Mouse (Mus musculus): ENCODE measurements around the gene Gfap. TPM values are rescaled to one million over a fixed set of nuclear protein-coding genes. Genes with fewer than 3 reads are reported as not detected.

Gene Gfap
- total and polyA plus RNA-seq, 3 experiments: not detected

DNA sequence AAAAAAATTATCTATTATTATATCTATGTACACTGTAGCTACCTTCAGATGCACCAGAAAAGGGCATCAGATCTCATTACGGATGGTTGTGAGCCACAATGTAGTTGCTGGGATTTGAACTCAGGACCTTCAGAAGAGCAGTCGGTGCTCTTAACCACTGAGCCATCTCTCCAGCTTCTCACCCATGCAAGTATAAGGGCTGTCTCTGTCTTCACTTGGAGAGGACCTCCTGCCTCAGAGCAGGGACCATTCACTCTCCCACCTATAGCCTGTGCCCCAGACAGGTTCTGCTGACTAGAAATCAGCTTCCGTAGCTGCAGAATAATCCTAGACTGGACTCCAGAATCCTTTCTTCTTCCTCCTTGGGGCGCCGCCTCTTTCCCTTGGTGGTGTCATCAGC, 1.4 kb upstream of the Gfap start:
- Histone ChIP-seq H3K4me1 (ENCODE audit: insufficient read depth, low read depth, low read length) (peaks cover 8% of the 10 kb centered on the region), H3K4me3 (ENCODE audit: low read depth, low read length) (no peak overlapping the region), H3K36me3 (replicated peaks) (peaks cover 36% of the 10 kb centered on the region), H3K9me3 (replicated peaks) (no peaks in the 10 kb centered on the region), H3K27me3 (ENCODE audit: insufficient read depth, low read length) (peaks cover 22% of the 10 kb centered on the region)
- no peak for DNase-seq (ENCODE audit: low spot score)
- TF ChIP-seq POLR2AphosphoS5 (IDR thresholded peaks at IDR 0.05; ENCODE audit: insufficient replicate concordance, low read depth, low read length) (no peak), GATA1 (IDR thresholded peaks at IDR 0.05; ENCODE audit: borderline replicate concordance, low read length) (no peak), CTCF (IDR thresholded peaks at IDR 0.05; ENCODE audit: low read depth, low read length) (no peak), GATA2 (IDR thresholded peaks at IDR 0.05; ENCODE audit: borderline replicate concordance, low read depth, low read length) (no peak), TAL1 (conservative IDR thresholded peaks at IDR 0.05; ENCODE audit: low read depth, low read length) (no peak)
- no peak for ATAC-seq (ENCODE audit: extremely low read depth, insufficient number of reproducible peaks, low FRiP score, poor library complexity, severe bottlenecking)

DNA sequence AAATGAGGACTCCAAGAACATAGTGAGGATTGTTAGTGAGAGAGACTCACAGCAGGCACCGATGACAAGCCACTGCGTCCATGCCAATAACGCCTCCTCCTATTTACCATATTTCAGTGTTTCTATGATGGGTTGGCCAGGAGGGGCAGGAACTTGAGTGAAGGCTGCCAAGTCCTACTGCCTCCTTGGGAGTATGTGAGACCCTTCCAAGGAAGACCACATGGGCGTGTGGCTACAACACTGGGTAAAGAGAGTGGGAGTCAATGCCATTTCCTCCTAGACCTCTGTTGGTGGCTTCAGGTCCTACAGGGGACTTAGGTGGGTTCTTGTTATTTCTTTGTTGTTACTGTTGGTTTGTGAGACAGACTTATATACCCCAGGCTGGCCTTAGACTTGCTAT, 487 bp upstream of the Gfap start:
- H3K9me3 ChIP-seq (replicated peaks): no peaks in the 10 kb centered on the region
- peaks cover 31% of the 10 kb centered on the region for H3K27me3 ChIP-seq (ENCODE audit: insufficient read depth, low read length)
- no peak for DNase-seq (ENCODE audit: low spot score)
- no peak overlapping the region for H3K4me3 ChIP-seq (ENCODE audit: low read depth, low read length)
- H3K36me3 ChIP-seq (replicated peaks): peaks cover 27% of the 10 kb centered on the region
- H3K4me1 ChIP-seq (ENCODE audit: insufficient read depth, low read depth, low read length): peaks cover 15% of the 10 kb centered on the region
- TF ChIP-seq GATA2 (IDR thresholded peaks at IDR 0.05; ENCODE audit: borderline replicate concordance, low read depth, low read length) (no peak), GATA1 (IDR thresholded peaks at IDR 0.05; ENCODE audit: borderline replicate concordance, low read length) (no peak), POLR2AphosphoS5 (IDR thresholded peaks at IDR 0.05; ENCODE audit: insufficient replicate concordance, low read depth, low read length) (no peak), TAL1 (conservative IDR thresholded peaks at IDR 0.05; ENCODE audit: low read depth, low read length) (no peak), CTCF (IDR thresholded peaks at IDR 0.05; ENCODE audit: low read depth, low read length) (no peak)
- ATAC-seq (ENCODE audit: extremely low read depth, insufficient number of reproducible peaks, low FRiP score, poor library complexity, severe bottlenecking): no peak

DNA sequence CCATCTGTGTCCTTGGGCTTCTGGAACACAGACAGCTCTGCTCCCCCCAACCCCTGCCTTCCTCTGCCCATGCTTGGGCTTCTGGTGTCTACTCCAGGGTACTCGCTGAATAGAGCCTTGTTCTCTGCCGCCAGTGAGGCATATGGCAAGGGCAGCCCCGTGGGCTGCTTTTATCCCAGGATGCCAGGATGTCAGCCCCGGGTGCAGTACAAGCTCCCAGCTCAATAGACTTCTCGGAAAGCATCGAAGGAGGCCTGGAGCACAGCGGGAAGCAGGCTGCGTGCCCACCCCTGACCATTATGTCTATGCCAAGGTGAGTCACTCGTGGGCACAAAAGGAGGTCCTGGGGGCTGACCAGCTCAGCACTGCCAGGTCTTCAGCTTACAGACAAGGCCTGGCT, 2.3 kb downstream of the Gfap start:
- no peak for TF ChIP-seq POLR2AphosphoS5 (IDR thresholded peaks at IDR 0.05; ENCODE audit: insufficient replicate concordance, low read depth, low read length)
- no peak for TF ChIP-seq GATA2 (IDR thresholded peaks at IDR 0.05; ENCODE audit: borderline replicate concordance, low read depth, low read length)
- no peak for TF ChIP-seq GATA1 (IDR thresholded peaks at IDR 0.05; ENCODE audit: borderline replicate concordance, low read length)
- TF ChIP-seq TAL1 (conservative IDR thresholded peaks at IDR 0.05; ENCODE audit: low read depth, low read length): no peak
- no peak for TF ChIP-seq CTCF (IDR thresholded peaks at IDR 0.05; ENCODE audit: low read depth, low read length)
- Histone ChIP-seq H3K4me3 (ENCODE audit: low read depth, low read length) (no peak overlapping the region), H3K4me1 (ENCODE audit: insufficient read depth, low read depth, low read length) (peaks cover 27% of the 10 kb centered on the region), H3K9me3 (replicated peaks) (no peaks in the 10 kb centered on the region), H3K27me3 (ENCODE audit: insufficient read depth, low read length) (peaks cover 57% of the 10 kb centered on the region), H3K36me3 (replicated peaks) (no peaks in the 10 kb centered on the region)
- no peak for DNase-seq (ENCODE audit: low spot score)
- no peak for ATAC-seq (ENCODE audit: extremely low read depth, insufficient number of reproducible peaks, low FRiP score, poor library complexity, severe bottlenecking)

DNA sequence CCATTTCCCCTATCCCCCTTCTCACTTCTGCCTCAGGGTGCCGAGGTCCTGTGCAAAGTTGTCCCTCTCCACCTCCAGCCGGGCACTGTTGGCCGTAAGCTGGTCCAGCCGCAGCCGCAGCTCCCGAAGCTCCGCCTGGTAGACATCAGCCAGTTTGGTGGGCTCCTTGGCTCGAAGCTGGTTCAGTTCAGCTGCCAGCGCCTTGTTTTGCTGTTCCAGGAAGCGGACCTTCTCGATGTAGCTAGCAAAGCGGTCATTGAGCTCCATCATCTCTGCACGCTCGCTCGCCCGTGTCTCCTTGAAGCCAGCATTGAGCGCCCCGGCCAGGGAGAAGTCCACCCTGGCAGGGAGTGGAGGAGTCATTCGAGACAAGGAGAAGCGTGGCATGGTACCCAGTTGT, 4.1 kb downstream of the Gfap start:
- Histone ChIP-seq H3K4me1 (ENCODE audit: insufficient read depth, low read depth, low read length) (peaks cover 32% of the 10 kb centered on the region), H3K9me3 (replicated peaks) (no peaks in the 10 kb centered on the region), H3K4me3 (ENCODE audit: low read depth, low read length) (no peak overlapping the region), H3K27me3 (ENCODE audit: insufficient read depth, low read length) (peaks cover 66% of the 10 kb centered on the region), H3K36me3 (replicated peaks) (no peaks in the 10 kb centered on the region)
- TF ChIP-seq CTCF (IDR thresholded peaks at IDR 0.05; ENCODE audit: low read depth, low read length) (no peak), GATA1 (IDR thresholded peaks at IDR 0.05; ENCODE audit: borderline replicate concordance, low read length) (no peak), GATA2 (IDR thresholded peaks at IDR 0.05; ENCODE audit: borderline replicate concordance, low read depth, low read length) (no peak), POLR2AphosphoS5 (IDR thresholded peaks at IDR 0.05; ENCODE audit: insufficient replicate concordance, low read depth, low read length) (no peak), TAL1 (conservative IDR thresholded peaks at IDR 0.05; ENCODE audit: low read depth, low read length) (no peak)
- DNase-seq (ENCODE audit: low spot score): no peak
- no peak for ATAC-seq (ENCODE audit: extremely low read depth, insufficient number of reproducible peaks, low FRiP score, poor library complexity, severe bottlenecking)

DNA sequence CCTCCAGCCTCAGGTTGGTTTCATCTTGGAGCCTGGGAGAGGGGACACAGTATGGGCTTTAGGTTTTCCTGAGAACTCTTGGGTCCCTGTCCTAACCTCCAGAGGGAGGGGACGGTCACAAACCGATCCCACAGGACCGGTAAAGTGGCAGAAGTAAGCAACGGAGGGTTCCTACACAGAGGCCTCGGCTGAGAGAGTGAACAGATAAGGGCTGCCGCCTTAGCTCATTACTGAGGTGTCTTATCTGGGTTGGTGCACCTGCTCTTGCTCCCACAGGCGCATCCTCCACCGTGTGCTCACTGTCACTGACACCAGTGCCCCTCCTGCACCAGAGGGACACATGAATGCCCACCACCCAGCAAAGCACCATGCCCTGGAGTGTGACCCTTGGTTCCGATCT, 4.9 kb downstream of the Gfap start:
- peak; percentile 37; the same call in 1 of the 2 replicates for TF ChIP-seq TAL1 (conservative IDR thresholded peaks at IDR 0.05; ENCODE audit: low read depth, low read length)
- TF ChIP-seq GATA2 (IDR thresholded peaks at IDR 0.05; ENCODE audit: borderline replicate concordance, low read depth, low read length): no peak
- Histone ChIP-seq H3K27me3 (ENCODE audit: insufficient read depth, low read length) (peaks cover 69% of the 10 kb centered on the region), H3K36me3 (replicated peaks) (no peaks in the 10 kb centered on the region), H3K4me3 (ENCODE audit: low read depth, low read length) (no peak overlapping the region; the same call in 1 of the 2 replicates), H3K9me3 (replicated peaks) (no peaks in the 10 kb centered on the region), H3K4me1 (ENCODE audit: insufficient read depth, low read depth, low read length) (peaks cover 31% of the 10 kb centered on the region)
- ATAC-seq (ENCODE audit: extremely low read depth, insufficient number of reproducible peaks, low FRiP score, poor library complexity, severe bottlenecking) (peak; percentile 28; the same call in 1 of the 2 replicates), DNase-seq (ENCODE audit: low spot score) (no peak)

DNA sequence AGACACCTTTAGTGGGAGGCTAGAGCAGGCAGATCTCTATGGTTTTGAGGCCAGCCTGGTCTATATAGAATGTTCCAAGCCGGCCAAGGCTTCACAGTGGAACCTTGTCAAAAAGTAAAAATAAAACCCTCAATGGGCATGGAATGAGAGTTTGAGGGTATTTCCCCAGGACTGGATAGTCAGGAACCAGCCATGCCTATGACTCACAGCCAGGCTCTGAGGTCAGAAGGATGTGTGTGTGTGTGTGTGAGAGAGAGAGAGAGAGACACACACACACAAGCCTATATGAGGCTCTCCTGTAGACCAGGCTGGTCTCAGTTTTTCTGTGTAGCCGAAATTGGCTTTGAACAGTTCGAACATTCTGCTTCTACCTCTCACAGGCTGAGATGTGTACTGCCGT, 6.0 kb downstream of the Gfap start:
- DNase-seq (ENCODE audit: low spot score) (no peak), ATAC-seq (ENCODE audit: extremely low read depth, insufficient number of reproducible peaks, low FRiP score, poor library complexity, severe bottlenecking) (no peak)
- Histone ChIP-seq H3K4me3 (ENCODE audit: low read depth, low read length) (no peak overlapping the region), H3K36me3 (replicated peaks) (no peaks in the 10 kb centered on the region), H3K27me3 (ENCODE audit: insufficient read depth, low read length) (peaks cover 72% of the 10 kb centered on the region), H3K9me3 (replicated peaks) (no peaks in the 10 kb centered on the region), H3K4me1 (ENCODE audit: insufficient read depth, low read depth, low read length) (peaks cover 27% of the 10 kb centered on the region)
- TF ChIP-seq CTCF (IDR thresholded peaks at IDR 0.05; ENCODE audit: low read depth, low read length) (no peak), TAL1 (conservative IDR thresholded peaks at IDR 0.05; ENCODE audit: low read depth, low read length) (no peak), POLR2AphosphoS5 (IDR thresholded peaks at IDR 0.05; ENCODE audit: insufficient replicate concordance, low read depth, low read length) (no peak), GATA1 (IDR thresholded peaks at IDR 0.05; ENCODE audit: borderline replicate concordance, low read length) (no peak), GATA2 (IDR thresholded peaks at IDR 0.05; ENCODE audit: borderline replicate concordance, low read depth, low read length) (no peak)
